Mouse (Mus musculus) kidney, adult 2 months (tissue): ENCODE results near the gene Kif26b.

Experiments used
- CTCF ChIP-seq: fragments of 200-500 bp; conservative IDR thresholded peaks from 2 replicates; pipeline ENCODE4 v1.5.1; 2011; ENCODE audit warnings: low read depth, mild to moderate bottlenecking, control low read depth, low read length, moderate library complexity, mixed read lengths; ENCODE audit not compliant: insufficient read depth, insufficient read length
- POLR2A ChIP-seq: fragments of 200-500 bp; IDR thresholded peaks from one replicate; pipeline ENCODE4 v1.6.1; 2011; ENCODE audit warnings: low read depth, low read length, control low read depth

DNA sequence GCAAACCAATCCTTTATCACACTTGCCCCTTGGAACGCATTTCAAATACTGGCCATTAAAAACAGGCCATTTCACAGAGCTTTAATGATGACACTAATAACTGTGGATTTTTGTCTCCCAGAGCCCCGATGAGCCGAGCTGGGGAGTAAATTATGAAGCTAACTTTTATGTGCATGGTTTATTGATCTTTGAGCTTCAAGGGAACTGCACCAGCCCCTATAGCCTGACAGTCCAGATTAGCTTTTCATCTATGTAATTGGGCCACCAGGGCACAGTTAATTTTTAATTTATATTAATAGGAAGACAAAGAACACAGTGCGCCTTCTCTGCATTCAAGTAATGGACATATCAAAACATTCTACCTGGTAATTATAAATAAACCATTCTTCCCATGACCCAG, 335.4 kb downstream of the Kif26b start:
- TF ChIP-seq CTCF, result no peak
- no peak for TF ChIP-seq POLR2A
